Mouse (Mus musculus) adrenal gland, postnatal 10 days (tissue): ENCODE results near the gene Rgs19. TPM values are rescaled to one million over a fixed set of nuclear protein-coding genes. Genes with fewer than 3 reads are reported as not detected.

Experiments used
- DNase-seq: peaks from one replicate; pipeline ENCODE4 v3.0.0; 2021; ENCODE audit warnings: mixed read lengths
- long read RNA-seq, 2 experiments: library from polyadenylated mRNA; stranded (forward); transcript quantifications; one replicate each; pipeline ENCODE4 v2.0.0; 2021
- total RNA-seq, 2 experiments: library from RNA; stranded (reverse); gene quantifications; 2 replicates each; pipeline ENCODE4 v1.2.3; 2021

The Rgs19 gene
- 10 to 100 TPM; 22.4 to 23.7 TPM for total RNA-seq
- long read RNA-seq, experiment 1, transcript Rgs19-201 (6 exons, 1,511 nt), result major isoform, 8 of 19 reads
- long read RNA-seq, experiment 1, partial matches to known transcripts, result 2 of 19 reads
- long read RNA-seq, experiment 1, other reads (novel, unspliced or antisense), result 5 of 19 reads
- long read RNA-seq, experiment 2, partial matches to known transcripts, result 1 of 9 reads
- long read RNA-seq, experiment 2, other reads (novel, unspliced or antisense), result 2 of 9 reads

DNA sequence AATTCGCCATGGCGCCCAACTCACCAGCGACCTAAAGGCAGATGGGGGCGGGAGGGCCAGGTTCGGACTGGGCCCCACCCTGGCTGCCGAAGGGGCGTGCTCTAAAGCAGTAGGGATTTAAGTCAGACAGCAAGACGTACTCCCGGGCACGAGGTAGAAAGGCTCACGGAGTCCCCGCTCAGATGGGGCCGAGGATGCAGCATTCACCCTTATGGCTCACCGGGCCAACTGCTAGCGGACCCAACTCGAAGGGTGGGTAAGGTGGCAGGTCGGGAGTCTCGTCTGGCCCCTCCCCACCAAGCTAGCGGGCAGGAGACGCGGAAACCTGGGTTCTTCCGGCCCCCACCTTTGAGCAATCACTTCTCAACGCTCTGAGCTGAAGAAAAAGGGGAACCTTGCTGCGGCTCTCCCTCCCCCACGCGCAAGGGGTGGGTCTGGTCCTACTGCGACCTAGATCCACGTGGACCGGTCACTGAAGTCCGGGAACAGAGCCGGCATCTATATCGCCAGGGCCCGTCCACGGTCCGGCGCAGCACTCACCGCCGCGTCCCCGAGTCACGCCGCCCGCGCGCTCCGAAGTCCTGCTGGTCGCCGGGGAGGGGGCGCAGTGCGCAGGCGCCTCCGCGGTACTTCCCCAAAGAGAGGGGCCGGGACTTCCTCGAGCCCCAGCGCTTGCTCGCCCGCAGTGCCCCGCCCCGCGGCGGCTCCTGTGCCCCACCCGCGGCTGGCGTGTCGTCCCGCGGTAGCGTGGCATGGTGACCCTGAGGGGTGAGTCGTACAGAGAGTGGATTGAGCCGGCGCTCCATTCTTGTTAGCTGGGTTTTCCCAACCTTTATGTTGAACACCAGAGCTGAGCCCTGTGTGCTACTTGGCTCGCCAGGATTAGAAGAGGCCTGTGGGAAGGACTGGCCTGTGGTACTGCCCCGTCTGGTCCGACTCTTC, at the start of gene Rgs19:
Rgs19 (minus strand) TSS at position 639 of the 942 bp plus-strand sequence.
- peak; percentile 90 for DNase-seq

- no peak for DNase-seq
These were observed 36.3 kb upstream of the Rgs19 start for GRCm38 (mm10) chr2:181730051-181730450.

DNA sequence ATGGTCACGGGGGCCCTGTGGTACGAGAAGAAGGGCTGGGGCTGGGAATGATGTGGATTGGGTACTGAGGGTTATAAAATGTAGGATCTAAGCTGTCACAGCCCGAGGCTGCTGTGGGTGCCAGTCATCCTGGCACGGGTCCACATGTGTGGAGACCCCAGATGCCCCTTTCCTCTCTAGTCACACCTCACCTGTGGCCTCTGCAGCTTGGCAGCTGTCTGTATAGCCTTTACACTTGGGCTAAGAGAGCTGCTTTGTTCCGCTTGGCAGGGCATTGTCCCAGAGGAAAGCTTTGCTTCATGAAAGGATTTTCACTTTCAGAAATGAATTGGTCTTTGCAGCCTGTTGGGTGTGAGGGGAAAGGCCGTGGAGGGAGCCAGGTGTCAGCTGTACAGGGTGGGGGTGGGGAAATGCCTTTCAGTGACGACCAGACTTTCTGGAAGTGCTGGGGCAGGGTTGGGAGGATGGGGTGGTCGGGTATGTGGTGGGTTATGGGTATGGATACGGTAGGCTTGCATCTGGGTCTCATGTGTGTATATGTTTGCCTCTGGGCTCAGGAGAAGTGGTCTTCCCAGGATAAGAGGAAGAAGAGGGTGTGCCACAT, 34.0 kb upstream of the Rgs19 start:
- DNase-seq, result peak; percentile 27

DNA sequence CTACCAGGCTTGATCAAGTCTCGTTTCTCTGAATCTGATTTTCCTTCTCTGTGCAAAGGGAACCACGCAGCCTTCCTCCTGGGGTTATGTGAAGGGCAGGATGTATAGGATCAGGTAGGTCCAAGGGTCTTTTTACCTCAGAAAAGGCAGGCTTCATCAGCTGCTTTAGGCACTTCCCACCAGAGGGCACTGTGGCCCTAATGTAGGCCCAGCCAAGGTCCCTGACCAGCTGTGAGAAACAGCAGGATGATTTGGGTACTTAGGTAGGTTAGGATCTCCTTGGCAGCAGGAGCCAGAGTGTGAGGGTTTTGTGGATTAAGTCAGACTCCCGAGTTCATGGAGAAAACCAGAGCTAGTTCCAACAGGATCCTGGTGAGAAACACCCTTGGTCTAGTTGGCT, 28.4 kb upstream of the Rgs19 start:
- DNase-seq, result peak; percentile 58

- no peak for DNase-seq
These were observed 27.4 kb upstream of the Rgs19 start for GRCm38 (mm10) chr2:181721200-181721599.

DNA sequence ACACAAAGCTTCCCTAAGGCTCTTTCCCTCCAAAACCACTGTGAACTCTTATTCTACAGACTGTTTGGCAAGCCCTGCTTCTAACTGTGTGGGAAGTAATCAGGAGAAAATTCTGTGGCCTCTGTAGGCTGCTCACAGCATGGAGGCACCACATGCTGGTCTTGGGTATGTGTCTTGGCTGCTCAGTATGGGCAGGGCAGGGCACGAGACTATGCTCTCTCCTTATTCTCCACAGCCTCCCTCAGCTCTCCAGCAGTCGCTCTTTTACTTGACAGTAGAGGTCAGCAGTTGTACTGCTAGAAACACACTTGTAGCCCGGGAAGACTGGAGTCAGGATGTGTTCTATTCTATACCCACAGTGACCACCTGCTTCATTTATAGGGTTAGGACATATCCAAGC, 26.3 kb upstream of the Rgs19 start:
- no peak for DNase-seq

GRCm38 (mm10) chr2:181716991-181717390, 23.2 kb upstream of the Rgs19 start:
- no peak for DNase-seq

GRCm38 (mm10) chr2:181715382-181715781, 21.6 kb upstream of the Rgs19 start:
- no peak for DNase-seq

GRCm38 (mm10) chr2:181714903-181715326, 21.1 kb upstream of the Rgs19 start, which contains the start of gene Oprl1:
Gene Oprl1, plus strand, starts transcription at chr2:181715016.
- DNase-seq, result no peak

GRCm38 (mm10) chr2:181713749-181714148, 20.0 kb upstream of the Rgs19 start:
- no peak for DNase-seq

DNA sequence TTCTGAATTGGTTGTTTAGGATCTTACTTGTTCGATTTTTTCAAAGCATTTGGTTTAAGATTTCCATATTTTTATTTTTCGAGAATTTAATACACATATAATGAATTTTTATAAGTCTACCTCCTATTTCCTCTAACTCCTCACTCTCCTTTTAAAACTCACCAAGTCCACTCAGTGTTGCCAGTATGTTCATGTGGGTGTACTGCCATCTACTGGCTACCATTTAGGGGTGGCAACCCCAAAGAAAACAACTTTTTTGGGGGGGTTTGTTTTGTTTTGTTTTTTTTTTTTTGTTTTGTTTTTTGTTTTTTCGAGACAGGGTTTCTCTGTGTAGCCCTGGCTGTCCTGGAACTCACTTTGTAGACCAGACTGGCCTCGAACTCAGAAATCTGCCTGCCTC, 12.9 kb upstream of the Rgs19 start:
- no peak for DNase-seq

DNA sequence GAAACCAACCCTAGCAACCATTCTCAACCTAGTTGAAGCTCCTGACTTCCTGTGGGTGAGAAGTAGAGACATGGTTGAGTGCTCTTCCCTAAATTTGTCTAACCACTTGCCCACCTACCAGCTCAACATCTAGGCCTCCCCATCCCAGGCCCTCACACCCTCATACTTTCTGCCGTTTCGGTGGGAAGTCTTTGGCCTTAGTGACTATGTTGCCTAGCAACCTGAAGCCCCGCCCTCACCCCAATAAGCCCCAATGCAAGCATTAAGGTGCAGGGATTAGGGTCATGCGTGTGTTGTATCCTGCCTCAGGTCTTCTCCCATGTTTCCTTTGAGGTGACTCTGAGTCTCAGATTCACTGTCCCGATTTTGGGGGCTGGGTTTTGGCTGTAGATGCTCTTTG, 4.5 kb upstream of the Rgs19 start, which contains the start of gene Lkaaear1:
Lkaaear1 (minus strand) TSS at position 202 of the 400 bp plus-strand sequence.
- DNase-seq, result no peak

DNA sequence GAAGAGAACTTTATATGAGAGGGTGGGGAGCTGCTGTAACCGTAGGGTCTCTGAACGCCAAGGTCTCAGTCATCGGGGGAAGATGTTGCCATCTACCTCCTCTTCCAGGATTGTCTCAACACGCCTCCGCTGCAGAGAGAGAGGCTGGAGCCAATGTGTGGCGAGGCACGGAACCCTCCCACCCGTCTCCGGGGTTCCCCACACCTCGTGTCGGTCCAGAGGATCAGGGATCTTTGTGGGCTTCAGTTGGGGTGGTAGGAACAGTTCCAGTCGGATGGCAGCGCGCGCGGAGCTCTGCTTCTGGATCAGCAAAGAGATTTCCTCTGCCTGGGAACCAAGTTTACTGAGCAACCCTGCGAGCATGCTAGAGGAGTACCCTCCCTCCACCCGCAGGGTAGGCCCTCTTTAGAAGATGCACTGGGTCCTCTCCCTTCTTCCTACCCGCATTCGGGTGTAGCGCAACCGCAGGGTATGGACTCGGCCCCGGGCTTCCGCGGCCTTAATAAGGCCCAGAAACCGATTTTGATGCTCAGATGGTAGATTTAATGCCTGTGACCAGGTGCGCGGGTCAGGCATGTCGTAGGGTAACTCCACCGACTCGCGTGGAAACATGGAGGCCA, 3.1 kb upstream of the Rgs19 start:
- no peak for DNase-seq

GRCm38 (mm10) chr2:181695776-181696175, 2.0 kb upstream of the Rgs19 start:
- no peak for DNase-seq

DNA sequence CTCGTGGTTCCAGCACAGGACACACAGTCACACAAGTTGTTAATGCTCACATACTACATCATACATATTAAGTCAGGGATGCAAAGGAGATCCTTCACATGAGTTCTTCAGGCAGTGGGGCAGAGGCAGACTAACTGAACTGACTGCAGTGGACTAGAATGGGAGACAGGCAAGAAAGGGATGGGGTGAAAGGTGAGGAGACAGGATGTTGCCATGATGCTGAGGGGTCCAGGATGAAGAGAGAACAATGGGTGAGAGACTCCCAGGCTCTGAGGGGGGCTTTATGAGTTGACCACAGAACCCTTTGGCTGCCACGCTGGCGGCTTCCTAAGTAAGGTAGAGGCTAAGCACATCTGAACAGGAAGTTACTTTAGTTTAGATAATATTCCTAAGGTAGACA, 804 bp upstream of the Rgs19 start:
- DNase-seq, result no peak

DNA sequence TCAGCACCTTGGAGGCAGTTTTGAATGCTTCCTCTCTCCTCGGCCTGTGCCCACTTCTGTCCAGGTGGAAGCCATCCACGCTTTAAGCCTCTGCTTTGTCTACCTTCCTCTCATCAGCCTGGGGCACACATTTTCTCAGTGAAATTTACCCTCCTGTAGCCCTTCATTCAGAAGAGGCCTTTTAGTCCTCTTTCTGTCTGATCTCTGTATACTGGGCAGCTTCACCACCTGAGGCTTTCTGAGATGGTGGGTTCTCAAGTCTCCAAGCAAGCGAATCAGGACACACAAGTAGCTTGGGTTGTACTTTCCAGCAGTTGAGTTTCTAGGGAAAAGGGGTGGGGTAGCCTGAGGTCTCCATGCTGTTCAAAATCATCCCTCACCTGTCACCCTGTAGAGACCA, 1.5 kb downstream of the Rgs19 start:
- no peak for DNase-seq

GRCm38 (mm10) chr2:181691571-181691970, 2.2 kb downstream of the Rgs19 start:
- DNase-seq, result no peak

DNA sequence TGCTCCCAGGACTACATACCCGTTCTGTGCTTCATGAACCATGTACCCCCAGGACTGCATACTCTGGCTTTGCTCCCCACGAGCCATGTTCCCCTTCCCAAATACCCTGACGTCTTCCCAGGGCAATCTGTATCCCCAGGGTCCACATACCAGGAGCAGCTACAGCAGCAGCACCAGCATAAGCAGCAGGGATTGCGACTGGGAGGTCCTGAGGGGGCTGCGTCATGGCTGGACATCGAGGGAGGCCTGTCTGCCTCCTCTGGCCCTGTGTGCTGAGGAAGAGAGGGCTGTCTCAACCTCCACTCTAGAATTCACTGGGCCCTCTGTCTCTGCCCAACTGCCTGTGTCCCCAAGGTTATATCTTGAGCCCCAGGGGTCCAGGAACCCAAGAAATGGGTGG, 2.7 kb downstream of the Rgs19 start:
- DNase-seq, result no peak

DNA sequence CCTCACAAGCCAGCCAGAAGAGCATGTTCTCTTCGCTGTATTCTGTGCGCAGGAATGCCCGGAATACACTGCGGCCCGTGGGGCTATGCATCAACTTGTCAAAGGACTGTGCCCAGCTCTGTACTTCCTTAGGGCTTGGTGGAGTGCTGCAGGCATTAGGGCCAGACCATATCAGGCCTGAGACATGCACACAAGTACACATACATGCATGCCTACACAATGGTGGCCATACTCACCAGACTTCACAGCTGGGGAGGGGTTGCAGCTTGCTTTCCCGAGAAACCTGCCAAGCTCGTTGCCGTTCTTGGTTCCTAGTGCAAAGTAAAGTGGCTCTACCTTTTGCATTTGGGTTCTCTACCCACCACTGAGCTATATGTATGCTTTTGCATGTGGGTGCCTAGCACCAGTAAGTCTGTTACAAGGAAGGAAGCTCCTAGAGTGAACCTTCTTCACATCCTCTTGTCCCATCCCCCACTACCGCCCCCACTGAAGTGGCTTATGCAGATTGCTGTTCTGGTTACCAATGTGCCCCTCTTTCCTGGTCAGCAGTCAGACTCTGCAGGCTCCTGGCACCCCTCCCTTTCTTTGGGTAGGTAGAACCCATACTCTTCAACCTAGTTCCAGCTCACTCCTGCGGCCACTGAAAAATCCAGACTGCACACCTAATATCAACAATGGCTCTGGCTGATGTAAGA, 4.2 kb downstream of the Rgs19 start:
- no peak for DNase-seq

DNA sequence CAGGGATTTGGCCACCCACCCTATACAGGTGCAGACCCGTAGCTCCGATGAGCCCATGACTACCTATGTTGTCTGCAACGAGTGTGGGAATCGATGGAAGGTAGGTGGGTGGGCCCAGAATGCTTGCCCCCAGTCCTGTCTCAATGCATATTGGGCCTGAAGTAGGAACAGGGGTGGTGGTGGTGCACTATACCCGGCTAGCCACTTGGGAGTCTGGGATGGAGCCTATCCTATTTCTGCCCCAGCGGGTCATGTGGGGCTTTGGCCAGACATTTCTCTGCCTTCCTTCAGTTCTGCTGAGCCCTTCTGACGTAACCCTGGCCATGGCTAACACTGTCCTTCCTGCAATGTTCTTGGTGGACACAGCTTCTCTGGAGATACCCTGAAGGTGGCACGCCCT, 6.2 kb downstream of the Rgs19 start:
- no peak for DNase-seq

DNA sequence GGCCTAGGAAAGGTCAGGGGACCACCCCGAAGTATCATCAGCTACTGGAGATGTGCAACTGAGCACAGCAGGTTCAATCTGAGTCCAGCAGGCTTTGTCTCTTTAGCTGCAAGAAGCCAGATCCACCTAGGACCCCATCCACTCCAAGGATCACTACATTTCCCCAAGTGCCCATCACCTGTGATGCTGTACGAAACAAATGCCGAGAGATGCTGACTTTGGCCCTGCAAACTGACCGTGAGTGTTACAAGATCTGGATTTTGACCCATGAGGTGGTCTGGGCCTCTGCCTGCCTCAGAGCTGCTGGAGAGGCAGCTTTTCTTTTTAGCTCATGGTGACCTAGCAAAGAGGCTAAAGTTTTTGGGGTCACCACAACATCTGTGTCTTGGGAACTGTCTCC, 8.1 kb downstream of the Rgs19 start:
- no peak for DNase-seq

- DNase-seq, result no peak
These were observed 9.1 kb downstream of the Rgs19 start for GRCm38 (mm10) chr2:181684713-181685112.
